Mouse (Mus musculus): ENCODE results near the gene Acadvl.
"Not testable (repeated sequence)": the region's sequence is repeated elsewhere in the genome, so short reads cannot be mapped to it uniquely, and the experiment has no call there.

Gene Acadvl

GRCm38 (mm10) chr11:70028401-70029129 is 13.4 kb upstream of the Acadvl start:
- DNase-seq (ENCODE audit: extremely low read depth, low read depth, low spot score): no peak

DNA sequence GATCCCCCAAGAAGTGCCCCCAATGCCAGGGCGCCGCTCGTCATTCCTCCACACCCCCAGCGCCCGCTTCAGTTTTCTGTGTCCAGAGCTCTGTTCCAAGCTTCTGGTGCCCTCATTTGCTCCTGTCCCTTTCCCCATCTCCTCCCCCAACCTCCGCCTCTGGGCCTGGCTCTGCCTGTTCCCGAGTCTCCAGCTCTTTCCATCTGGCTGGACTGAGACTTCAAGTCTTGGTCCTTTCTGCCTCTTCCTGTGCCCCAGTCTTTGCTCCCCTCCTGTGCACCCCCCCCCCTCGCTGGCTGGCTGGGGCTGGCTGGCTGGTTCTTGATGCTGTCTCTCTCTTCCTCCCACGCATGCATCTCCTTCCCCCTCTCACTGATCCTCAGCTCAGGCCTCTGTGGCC is 12.2 kb upstream of the Acadvl start:
- no peak for DNase-seq (ENCODE audit: extremely low read depth, low read depth, low spot score)

DNA sequence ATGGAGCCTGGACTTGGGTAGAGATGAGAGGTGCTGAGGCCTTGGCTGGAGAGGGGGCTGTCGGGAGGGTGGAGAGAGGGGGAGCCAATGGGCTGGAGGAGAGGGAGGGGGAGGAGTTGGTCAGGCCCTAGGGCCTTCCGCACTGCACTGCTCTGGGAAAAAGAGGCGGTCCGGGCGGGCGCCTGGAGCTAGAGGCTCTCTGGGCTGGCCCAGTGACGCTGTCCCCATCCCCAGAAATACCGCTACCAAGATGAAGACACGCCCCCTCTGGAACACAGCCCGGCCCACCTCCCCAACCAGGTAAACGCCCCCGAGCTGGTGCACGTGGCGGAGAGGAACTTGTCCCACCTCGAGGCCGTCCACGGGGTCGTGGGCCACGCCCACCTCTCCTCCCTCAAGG is 11.5 kb upstream of the Acadvl start:
- no peak for DNase-seq (ENCODE audit: extremely low read depth, low read depth, low spot score)

DNA sequence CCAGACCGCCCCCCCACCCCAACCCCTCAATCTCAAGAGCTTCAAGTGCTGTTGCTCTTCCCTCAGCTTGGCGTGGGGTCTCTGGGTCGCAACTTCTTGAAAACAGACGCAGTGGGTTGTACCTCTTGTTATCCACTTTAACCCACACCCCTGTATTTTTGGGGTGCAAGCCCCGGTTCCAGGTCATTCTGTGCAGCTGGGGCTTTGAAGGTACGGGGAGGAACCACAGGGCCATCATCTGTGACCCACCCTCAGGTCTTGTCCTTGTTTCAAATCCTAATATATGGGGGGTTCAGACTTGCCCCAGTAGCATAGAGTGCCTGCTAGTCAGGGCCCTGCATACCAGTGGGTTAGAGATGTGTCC is 8.9 kb upstream of the Acadvl start:
- no peak for DNase-seq (ENCODE audit: extremely low read depth, low read depth, low spot score)

DNA sequence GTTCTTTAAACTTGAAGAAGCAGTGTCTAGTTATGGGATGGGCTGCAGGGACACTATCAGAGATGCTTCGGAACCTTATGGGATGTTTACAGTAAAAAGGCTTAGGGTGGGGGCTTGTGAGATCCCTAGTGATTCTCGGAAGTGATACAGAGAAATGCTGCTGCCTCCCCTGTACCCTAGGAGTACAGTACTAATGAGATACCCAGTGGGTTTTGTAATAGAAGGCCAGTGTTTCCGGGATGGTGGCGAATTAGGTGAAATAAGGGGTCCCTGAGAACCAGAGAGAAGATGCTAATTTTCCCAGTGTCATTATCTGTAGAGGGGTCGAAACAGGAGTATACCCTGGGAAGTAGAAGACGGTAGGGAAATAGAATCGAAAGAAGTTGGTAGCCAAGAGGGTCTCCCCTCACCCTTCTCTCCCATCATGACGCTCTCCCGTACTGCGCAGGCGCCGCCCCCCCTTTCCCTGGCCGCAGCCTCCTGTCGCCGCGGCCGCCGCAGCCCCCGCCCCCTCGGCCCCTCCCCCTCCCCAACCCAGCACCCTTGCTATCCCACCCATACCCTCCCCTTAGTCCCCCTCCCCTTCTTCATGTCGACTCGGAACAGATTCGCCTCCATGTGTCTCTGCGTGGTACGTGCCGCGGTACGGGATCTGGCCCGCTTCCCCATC is 8.4 kb upstream of the Acadvl start:
- DNase-seq (ENCODE audit: extremely low read depth, low read depth, low spot score): no peak

GRCm38 (mm10) chr11:70021264-70022132 is 6.3 kb upstream of the Acadvl start:
- peak; percentile 31 for DNase-seq (ENCODE audit: extremely low read depth, low read depth, low spot score)

DNA sequence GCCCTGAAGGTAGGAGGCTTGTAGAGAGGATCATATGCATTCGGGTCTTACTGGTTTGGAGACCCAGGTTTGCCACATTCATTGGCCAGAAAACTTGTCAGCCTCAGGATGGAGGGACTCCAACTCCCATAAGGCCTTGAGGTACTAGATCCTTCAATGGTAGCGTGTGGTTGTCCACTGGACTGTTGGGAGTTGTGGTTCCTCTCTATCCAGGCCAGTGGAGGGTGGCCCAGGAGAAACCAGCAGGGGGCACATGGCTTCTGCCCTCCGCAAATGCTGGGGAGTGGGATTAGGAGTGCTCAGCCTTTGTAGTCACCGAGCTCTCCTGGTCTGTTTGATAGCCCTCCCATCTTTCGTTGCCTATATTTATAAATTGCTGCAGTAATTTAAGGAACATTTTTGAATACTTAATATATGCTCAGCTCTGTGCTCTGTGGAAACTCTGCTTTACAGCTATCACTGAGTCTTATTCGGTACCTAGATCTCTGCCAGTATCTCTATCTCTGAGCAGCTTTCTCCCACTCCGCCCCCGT is 5.6 kb upstream of the Acadvl start:
- peak; percentile 36 for DNase-seq (ENCODE audit: extremely low read depth, low read depth, low spot score)

GRCm38 (mm10) chr11:70020022-70020631 is 4.9 kb upstream of the Acadvl start:
- no peak for DNase-seq (ENCODE audit: extremely low read depth, low read depth, low spot score)

DNA sequence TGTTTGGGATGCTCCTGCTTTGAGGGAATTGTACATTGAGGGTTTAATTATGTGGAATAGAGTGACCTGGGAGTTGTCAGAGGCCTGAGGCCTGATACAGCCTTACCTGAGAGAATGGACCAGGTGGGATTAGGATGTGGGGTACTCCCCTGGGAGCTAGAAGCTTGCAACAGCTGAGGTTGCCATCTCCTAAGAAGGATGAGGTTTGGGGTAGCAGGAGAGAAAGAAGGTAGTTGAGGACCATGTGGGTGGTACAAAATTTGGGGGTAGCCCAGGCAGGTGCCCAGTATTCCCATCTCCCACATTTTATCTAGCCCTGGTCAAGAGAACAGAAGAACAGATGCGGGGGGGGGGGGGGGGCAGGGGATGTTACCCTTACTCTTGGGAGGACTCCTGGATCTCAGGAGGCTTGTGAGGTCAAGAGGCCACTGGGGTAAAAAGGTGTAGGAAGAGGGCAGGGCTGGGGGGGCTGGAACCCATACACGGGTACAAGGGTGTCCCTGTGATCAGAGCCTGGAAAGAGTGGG is 4.3 kb upstream of the Acadvl start:
- DNase-seq (ENCODE audit: extremely low read depth, low read depth, low spot score): no peak

DNA sequence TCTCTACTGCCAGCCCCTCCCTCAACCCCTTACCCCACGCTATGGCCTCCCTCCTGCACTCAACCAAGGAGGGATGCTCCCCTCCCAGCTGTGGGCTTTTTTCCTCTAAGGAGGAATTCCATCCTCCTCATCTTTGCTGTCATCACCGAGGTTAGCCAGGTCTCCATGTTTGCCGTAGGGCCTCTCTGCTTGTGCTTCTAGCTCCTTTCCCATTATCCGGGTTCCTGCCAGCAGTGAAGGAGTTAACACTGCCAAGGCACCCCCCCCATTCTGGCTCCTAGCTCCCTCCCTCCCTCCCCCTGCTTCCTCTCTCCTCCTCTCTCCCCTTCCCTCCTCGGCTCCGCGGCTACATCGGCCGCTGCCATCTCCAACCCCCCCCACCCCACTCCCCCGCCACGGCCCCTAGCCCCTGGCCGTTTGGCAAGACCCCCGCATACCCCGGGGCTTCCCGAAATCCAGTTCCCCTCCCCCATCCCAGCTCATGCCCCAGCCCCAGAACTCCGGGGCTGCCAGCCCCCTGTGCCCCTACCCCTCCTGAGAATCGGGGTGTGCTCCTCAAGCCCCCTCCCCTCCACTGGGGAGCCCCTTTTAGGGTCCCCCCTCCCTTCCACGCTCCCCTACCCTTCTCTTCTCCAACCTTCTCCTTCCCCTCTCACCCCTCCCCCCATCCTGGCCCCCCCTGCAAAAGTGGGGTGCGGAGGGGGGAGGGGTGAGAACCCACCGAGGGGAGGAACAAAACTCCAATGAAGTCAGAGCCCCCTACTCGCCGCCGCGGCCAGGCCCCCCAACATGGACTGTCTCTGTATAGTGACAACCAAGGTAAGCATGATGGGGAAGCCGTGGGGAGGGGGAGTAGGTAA is 3.1 kb upstream of the Acadvl start:
- DNase-seq (ENCODE audit: extremely low read depth, low read depth, low spot score): no peak

DNA sequence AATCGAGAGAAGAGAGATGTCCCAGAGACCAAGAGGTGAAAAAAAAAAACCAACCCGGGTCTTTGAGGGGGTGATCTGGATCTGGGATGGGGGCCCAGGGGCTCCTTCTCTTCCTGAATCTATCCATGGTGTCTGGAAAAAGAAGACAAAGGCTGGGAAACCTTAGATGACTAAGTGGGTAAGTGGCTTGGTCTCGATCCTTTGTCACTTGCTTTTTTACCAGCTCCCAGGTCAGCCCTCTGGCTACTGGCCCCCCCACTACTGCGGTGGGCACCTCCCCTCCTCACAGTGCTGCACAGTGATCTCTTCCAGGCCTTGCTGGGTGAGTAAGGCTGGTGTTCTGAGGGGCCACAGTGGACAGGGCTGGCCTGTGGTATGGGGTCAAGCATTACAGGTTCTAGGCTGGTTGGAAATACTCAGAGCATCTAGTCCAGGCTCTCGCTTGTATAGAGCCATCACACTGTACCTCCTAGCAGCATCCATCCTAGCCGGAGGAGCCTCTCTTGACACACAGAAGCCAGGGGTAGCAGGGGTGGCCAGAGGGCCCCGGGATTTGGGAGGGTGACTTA is 2.1 kb upstream of the Acadvl start:
- no peak for DNase-seq (ENCODE audit: extremely low read depth, low read depth, low spot score)

DNA sequence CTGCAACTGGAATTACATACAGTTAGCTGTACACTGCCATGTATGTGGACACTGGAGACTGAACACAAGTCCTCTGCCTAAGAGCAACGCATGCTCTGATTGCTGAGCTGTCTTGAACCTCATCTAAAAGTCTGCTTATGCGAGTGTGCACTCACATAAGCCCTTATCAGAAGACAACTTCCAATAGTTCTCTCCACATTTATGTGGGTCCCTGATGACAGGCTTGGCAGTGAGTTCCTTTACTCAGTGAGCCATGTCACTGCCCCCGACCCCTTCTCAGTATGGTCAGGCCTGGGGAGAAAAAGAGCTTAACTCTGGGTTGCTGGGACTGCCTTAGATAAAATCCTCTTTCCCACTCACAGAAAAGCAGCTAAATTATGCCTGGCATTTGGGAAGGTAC is 1.5 kb upstream of the Acadvl start, which contains the start of gene Dlg4:
Gene Dlg4 (plus strand): TSS at position 274 of the 400 bp plus-strand sequence.
- no peak for DNase-seq (ENCODE audit: extremely low read depth, low read depth, low spot score)

GRCm38 (mm10) chr11:70016177-70016576 is 966 bp upstream of the Acadvl start:
- DNase-seq (ENCODE audit: extremely low read depth, low read depth, low spot score): not testable (repeated sequence)

DNA sequence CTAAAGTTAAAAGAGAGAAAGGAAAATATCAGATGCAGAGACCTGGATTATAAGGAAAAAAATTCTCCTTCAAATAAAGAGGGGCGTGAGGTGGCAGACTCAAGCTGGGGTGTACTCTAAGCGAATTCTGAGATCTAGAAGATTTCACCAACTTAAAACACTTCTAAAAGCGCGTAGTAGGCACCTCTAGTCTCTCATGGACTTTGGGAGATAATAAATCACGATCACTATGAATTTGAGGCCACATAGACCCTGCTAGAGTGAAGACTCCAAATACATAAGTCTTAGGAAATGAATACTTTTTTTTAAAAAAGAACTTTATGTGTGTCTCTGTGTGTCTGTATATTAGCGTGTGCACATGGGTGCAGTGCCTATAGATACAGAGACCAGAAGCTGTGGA is 466 bp upstream of the Acadvl start:
- no peak for DNase-seq (ENCODE audit: extremely low read depth, low read depth, low spot score)

DNA sequence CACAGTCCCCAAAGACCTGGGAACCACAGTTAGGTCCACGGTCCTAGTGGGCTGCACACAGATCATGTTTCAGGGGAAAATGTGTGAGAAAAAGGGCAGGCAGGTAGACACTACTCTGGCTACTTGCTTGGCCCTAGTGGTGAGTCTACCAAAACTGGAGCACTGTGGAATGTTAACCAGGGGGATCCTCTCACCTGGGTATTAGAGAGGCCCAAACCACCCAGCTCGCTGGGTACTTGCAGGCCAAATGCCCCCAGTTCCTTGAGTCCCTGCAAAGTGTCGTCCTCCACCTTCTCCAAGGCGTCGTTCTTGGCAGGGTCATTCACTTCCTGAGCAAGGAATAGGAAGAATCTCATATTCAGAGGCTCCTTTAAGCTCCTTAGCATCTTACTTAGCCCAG is 1.2 kb downstream of the Acadvl start:
- no peak for DNase-seq (ENCODE audit: extremely low read depth, low read depth, low spot score)

GRCm38 (mm10) chr11:70013408-70013807 is 1.8 kb downstream of the Acadvl start:
- no peak for DNase-seq (ENCODE audit: extremely low read depth, low read depth, low spot score)

- no peak for DNase-seq (ENCODE audit: extremely low read depth, low read depth, low spot score)
Measured at GRCm38 (mm10) chr11:70012931-70013330, 2.3 kb downstream of the Acadvl start.

- no peak for DNase-seq (ENCODE audit: extremely low read depth, low read depth, low spot score)
Measured at GRCm38 (mm10) chr11:70010961-70011360, 4.2 kb downstream of the Acadvl start.

- DNase-seq (ENCODE audit: extremely low read depth, low read depth, low spot score): no peak
Measured at GRCm38 (mm10) chr11:70010548-70010947, 4.7 kb downstream of the Acadvl start.

DNA sequence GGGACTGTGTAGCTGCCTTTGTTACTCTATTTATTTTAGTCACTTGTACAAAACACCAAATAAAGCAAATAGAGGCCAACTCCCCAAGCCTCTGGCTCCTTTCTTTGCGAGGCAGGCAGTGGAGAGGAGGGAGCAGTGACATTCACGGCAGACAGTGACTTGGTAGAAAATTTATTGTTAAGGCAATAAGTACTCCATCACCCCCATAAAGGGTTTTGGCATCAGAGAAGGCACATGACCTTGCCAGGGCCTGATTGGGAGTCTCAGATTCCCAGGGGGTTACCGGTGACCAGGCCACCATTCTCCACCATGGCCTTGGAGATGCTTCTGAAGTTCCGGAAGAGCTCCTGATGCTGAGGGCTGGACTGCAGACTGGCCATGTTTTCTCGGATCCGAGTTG is 5.2 kb downstream of the Acadvl start:
- DNase-seq (ENCODE audit: extremely low read depth, low read depth, low spot score): no peak

All from fat pad, adult 2 months (tissue).